Mouse (Mus musculus) layer of hippocampus, adult 11-12 months (tissue): ENCODE measurements around the gene Adgrg6.

ENCODE experiments used
- DNase-seq: peaks from one replicate; pipeline ENCODE4 v3.0.0; 2022; ENCODE audit warnings: low spot score

Gene Adgrg6

GRCm38 (mm10) chr10:14385574-14385973 lies 159.9 kb downstream of the Adgrg6 start:
- no peak for DNase-seq

GRCm38 (mm10) chr10:14365065-14365589 lies 180.3 kb downstream of the Adgrg6 start:
- DNase-seq = no peak

- no peak for DNase-seq
Observed at GRCm38 (mm10) chr10:14363226-14363625, 182.2 kb downstream of the Adgrg6 start.

GRCm38 (mm10) chr10:14358271-14358670 lies 187.2 kb downstream of the Adgrg6 start:
- DNase-seq = no peak
